Mouse (Mus musculus) granulocyte monocyte progenitor cell, adult 5-6 weeks (primary cell): ENCODE results near the gene E330009J07Rik. TPM values are rescaled to one million over a fixed set of nuclear protein-coding genes. Genes with fewer than 3 reads are reported as not detected.
A peak's percentile ranks its signal among the peaks of the same experiment; 100 is the strongest.

Experiments
- ATAC-seq: replicated peaks from 2 replicates; pipeline ENCODE4 v1.8.0; 2016; ENCODE audit warnings: mild to moderate bottlenecking, moderate TSS enrichment, inconsistent platforms; ENCODE audit not compliant: poor library complexity, severe bottlenecking
- total RNA-seq, 2 experiments: library from RNA; stranded (forward) in 1 of 2; stranded (reverse) in 1 of 2; fragments of 200-712, 200-1000 nt in 1 of 2; fragments of >200 nt in 1 of 2; fragmentation: Nextera tagmentation in 1 of 2; gene quantifications; 2 replicates each; pipeline ENCODE4 v1.2.3; 2014 to 2017

E330009J07Rik gene
- 5.3 and 10.0 TPM in 2 replicates for total RNA-seq (2014; fragmentation: Nextera tagmentation)
- total RNA-seq (2017), result 9.8 and 10.0 TPM in 2 replicates

GRCm38 (mm10) chr6:40436047-40436483 lies at the start of gene E330009J07Rik:
TSS of gene E330009J07Rik (minus strand) at chr6:40436135.
- peak; percentile 71 for ATAC-seq

- no peak for ATAC-seq
These were observed 46.4 kb upstream of the E330009J07Rik start for GRCm38 (mm10) chr6:40482318-40482717.

GRCm38 (mm10) chr6:40479705-40480104 lies 43.8 kb upstream of the E330009J07Rik start:
- ATAC-seq, result peak; percentile 66

- ATAC-seq, result 0 out of 2 replicates have a peak, but pooled peaks have one; percentile 20
These were observed 40.2 kb upstream of the E330009J07Rik start for GRCm38 (mm10) chr6:40476132-40476531.

- no peak for ATAC-seq
These were observed 35.7 kb upstream of the E330009J07Rik start for GRCm38 (mm10) chr6:40471720-40472010.

GRCm38 (mm10) chr6:40470916-40471719 lies 35.2 kb upstream of the E330009J07Rik start, which contains the start of gene Ssbp1:
TSS of gene Ssbp1 (plus strand) at chr6:40471352.
- ATAC-seq, result peak; percentile 97

GRCm38 (mm10) chr6:40465710-40466109 lies 29.8 kb upstream of the E330009J07Rik start:
- peak; percentile 92 for ATAC-seq

- peak; percentile 65 for ATAC-seq
These were observed 18.6 kb upstream of the E330009J07Rik start for GRCm38 (mm10) chr6:40454436-40455041.

- ATAC-seq, result no peak
These were observed 12.7 kb upstream of the E330009J07Rik start for GRCm38 (mm10) chr6:40448626-40449025.

GRCm38 (mm10) chr6:40443281-40443928 lies 7.5 kb upstream of the E330009J07Rik start:
- peak; percentile 33 for ATAC-seq

GRCm38 (mm10) chr6:40441755-40442154 lies 5.8 kb upstream of the E330009J07Rik start:
- no peak for ATAC-seq

GRCm38 (mm10) chr6:40441276-40441675 lies 5.3 kb upstream of the E330009J07Rik start:
- ATAC-seq, result no peak

GRCm38 (mm10) chr6:40439731-40440130 lies 3.8 kb upstream of the E330009J07Rik start:
- ATAC-seq, result peak; percentile 56

- no peak for ATAC-seq
These were observed 3.0 kb upstream of the E330009J07Rik start, which contains the start of gene Wee2 for GRCm38 (mm10) chr6:40438936-40439335. TSS of gene Wee2 (plus strand) at chr6:40439088.

- peak; percentile 59 for ATAC-seq
These were observed 536 bp downstream of the E330009J07Rik start for GRCm38 (mm10) chr6:40435151-40436046.

- no peak for ATAC-seq
These were observed 1.2 kb downstream of the E330009J07Rik start for GRCm38 (mm10) chr6:40434697-40435096.

GRCm38 (mm10) chr6:40432346-40433275 lies 3.3 kb downstream of the E330009J07Rik start:
- no peak for ATAC-seq

GRCm38 (mm10) chr6:40431812-40432211 lies 4.1 kb downstream of the E330009J07Rik start:
- no peak for ATAC-seq

GRCm38 (mm10) chr6:40431356-40431755 lies 4.6 kb downstream of the E330009J07Rik start:
- ATAC-seq, result no peak
